Mouse (Mus musculus) layer of hippocampus, postnatal 10 days (tissue): ENCODE data around the gene Rtl9. TPM values are rescaled to one million over a fixed set of nuclear protein-coding genes. Genes with fewer than 3 reads are reported as not detected.

ENCODE experiments used
- DNase-seq, 2 experiments: peaks; one replicate each; pipeline ENCODE4 v3.0.0; 2021; ENCODE audit warnings: low spot score in 2 of 2
- long read RNA-seq: library from polyadenylated mRNA; stranded (forward); transcript quantifications from one replicate; pipeline ENCODE4 v2.0.0, GENCODE M21; 2023
- total RNA-seq, 2 experiments: library from RNA; stranded (reverse); gene quantifications; 2 replicates each; pipeline ENCODE4 v1.2.3; 2021

Gene Rtl9
- 1 to 10 TPM; 2.9 TPM for total RNA-seq
- long read RNA-seq, result 0 reads

GRCm38 (mm10) chrX:143099044-143099754, at the start of gene Rtl9:
TSS of gene Rtl9 (plus strand) at chrX:143099594.
- peak; percentile 19 to 33 for DNase-seq

GRCm38 (mm10) chrX:143051478-143051877, 47.9 kb upstream of the Rtl9 start:
- no peak for DNase-seq

GRCm38 (mm10) chrX:143051921-143052320, 47.5 kb upstream of the Rtl9 start:
- no peak for DNase-seq

- peak; percentile 81 to 85 for DNase-seq
Measured at GRCm38 (mm10) chrX:143058829-143059228, 40.6 kb upstream of the Rtl9 start.

GRCm38 (mm10) chrX:143062641-143063355, 36.6 kb upstream of the Rtl9 start:
- no peak for DNase-seq

GRCm38 (mm10) chrX:143063780-143064179, 35.6 kb upstream of the Rtl9 start:
- DNase-seq, result peak in 1 of 2 experiments; percentile 20

DNA sequence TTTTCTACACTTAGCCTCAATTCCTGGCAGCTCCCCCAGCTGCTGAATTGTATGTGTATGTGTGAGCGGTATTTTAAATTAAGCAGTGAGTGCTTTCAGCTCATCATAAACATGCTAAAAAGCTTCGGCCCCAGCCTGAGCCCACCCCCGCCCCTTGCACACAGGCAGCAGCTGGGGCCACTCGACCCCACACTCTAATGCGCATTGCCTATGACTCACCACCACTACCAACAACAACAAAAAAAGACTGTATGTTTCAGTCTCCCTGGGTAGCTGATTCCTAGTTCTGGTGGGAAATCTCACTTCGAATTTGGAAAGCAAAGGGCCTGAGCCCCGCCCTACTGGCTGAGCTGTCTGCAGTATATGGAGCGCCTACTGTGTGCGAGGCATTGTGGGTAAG, 35.1 kb upstream of the Rtl9 start:
- DNase-seq, result no peak

- DNase-seq, result no peak
Measured at GRCm38 (mm10) chrX:143066320-143067114, 32.9 kb upstream of the Rtl9 start.

DNA sequence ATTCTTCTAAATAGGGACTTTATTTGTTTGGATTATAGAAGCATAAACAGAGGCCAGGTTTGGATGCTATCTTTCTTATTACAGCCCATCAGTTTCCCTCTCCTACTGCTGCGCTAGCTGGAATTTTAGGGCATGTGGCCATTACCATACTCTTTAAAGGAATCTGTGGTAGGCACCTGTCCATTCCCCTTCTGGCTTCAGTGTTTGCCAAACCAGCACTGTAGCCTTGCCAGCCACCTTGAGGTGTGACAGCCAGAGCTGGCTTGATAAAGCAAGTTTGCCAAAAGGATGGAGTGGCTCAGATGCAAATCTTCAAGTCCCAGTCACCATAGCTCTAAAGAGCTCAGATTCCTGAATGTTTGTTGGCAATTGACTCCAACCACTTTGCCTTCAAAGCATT, 32.3 kb upstream of the Rtl9 start:
- no peak for DNase-seq

GRCm38 (mm10) chrX:143067576-143067975, 31.8 kb upstream of the Rtl9 start:
- DNase-seq, result no peak

- peak; percentile 16 to 30 for DNase-seq
Measured at GRCm38 (mm10) chrX:143080458-143081336, 18.7 kb upstream of the Rtl9 start.

- no peak for DNase-seq
Measured at GRCm38 (mm10) chrX:143082732-143083131, 16.7 kb upstream of the Rtl9 start.

DNA sequence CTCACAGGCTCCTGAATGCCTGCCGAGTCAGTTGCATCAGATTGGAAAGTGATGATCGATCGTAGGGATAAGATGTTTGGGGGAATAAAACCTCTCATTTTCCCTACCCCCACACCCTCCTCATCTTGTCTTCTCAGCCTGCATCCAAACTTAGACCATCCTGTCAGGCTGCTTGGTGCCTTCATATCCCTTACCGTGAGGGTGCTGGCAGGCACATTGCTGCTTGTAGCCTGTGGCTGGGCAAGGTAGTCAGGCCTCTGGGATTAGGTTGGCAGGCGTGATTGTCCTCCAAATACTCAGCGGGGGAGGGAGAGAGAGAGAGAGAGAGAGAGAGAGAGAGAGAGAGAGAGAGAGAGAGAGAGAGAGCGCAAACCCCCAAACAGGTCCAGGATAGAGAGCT, 11.2 kb upstream of the Rtl9 start:
- no peak for DNase-seq

DNA sequence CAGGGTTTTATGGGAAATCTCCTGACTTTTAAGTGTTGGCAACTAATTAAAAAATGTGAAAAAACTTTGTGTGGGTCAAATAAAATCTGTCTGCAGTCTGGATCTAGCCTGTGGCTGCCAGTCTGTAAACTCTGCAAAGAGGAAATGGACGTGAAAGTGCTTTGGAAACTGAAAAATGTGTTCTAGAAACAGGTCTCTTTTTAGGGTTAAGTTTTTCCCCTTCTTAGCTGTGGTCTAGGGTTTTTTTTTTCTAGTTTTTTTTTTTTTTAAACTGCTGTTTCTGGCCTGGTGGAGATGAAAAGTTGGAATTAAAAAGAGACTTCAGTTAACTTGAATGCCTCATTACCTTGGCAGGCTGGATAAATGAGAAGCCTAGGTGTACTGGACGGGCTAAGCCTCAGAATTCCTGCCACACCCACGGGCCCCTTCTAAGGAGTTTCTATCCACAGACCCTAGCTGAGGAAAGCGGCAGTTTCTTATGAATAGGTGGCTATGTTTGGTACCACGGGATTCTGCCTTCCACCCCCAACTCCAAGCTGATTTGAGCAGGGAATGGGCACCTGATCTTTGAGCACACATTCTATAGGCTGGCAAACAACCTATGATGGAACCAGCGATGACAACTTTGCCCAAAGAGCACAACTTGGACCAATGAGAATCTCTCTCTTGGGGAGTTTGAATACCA, 8.3 kb upstream of the Rtl9 start:
- DNase-seq, result no peak

DNA sequence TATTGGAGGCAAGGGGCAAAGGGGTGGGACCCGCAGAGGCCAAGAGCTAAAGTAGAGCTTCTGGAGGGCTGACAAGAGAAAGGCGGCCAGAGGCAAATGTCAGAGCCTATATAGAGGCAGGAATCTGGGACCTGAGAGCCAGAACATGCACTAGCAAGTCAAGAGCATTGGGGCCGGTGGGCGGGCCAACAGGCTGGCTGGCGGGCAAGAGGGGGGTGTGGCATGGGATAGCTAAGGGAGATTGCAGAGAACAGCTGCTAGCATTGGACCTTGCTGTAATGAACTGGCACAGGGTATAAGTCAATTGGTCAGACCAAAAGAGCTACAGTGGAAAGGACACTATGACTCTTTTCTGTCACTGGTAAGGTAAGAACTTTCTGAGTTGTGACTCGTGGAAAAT, 1.8 kb upstream of the Rtl9 start:
- no peak for DNase-seq

- DNase-seq, result no peak
Measured at GRCm38 (mm10) chrX:143103146-143103545, 3.8 kb downstream of the Rtl9 start.

GRCm38 (mm10) chrX:143105866-143106265, 6.5 kb downstream of the Rtl9 start:
- no peak for DNase-seq

GRCm38 (mm10) chrX:143112546-143112945, 13.2 kb downstream of the Rtl9 start:
- DNase-seq, result no peak
